Mouse (Mus musculus) C2C12 (cell line): ENCODE data around the gene Senp5. TPM values are rescaled to one million over a fixed set of nuclear protein-coding genes. Genes with fewer than 3 reads are reported as not detected.

ENCODE experiments used
- H3K27me3 ChIP-seq: one replicate; pipeline ENCODE4 v1.6.1; 2011; ENCODE audit not compliant: control insufficient read depth, insufficient read depth, insufficient read length
- H3K36me3 ChIP-seq: one replicate; pipeline ENCODE4 v1.6.1; 2011; ENCODE audit not compliant: control insufficient read depth, insufficient read depth
- H3K4me3 ChIP-seq: one replicate; pipeline ENCODE4 v1.5.1; 2011; ENCODE audit warnings: mild to moderate bottlenecking, control low read depth; ENCODE audit not compliant: poor library complexity, insufficient read depth, severe bottlenecking
- H3K79me2 ChIP-seq: one replicate; pipeline ENCODE4 v1.6.1; 2011; ENCODE audit not compliant: control insufficient read depth, insufficient read depth
- H3K79me3 ChIP-seq: one replicate; pipeline ENCODE4 v1.6.1; 2011; ENCODE audit warnings: low read depth, control low read depth
- H3ac ChIP-seq: one replicate; pipeline ENCODE3; 2011; ENCODE audit warnings: low read depth; ENCODE audit not compliant: control insufficient read depth, insufficient read length
- CEBPB ChIP-seq: IDR thresholded peaks from one replicate; pipeline ENCODE4 v1.6.1; 2011; ENCODE audit warnings: low read depth, mild to moderate bottlenecking, control low read depth, moderate library complexity
- CTCF ChIP-seq: IDR thresholded peaks from one replicate; pipeline ENCODE4 v1.5.1; 2011; ENCODE audit not compliant: control insufficient read depth, insufficient read depth, insufficient read length
- FOSL1 ChIP-seq: IDR thresholded peaks from one replicate; pipeline ENCODE4 v1.8.0; 2011; ENCODE audit warnings: mild to moderate bottlenecking, low read length; ENCODE audit not compliant: poor library complexity, insufficient read depth, severe bottlenecking
- MAX ChIP-seq: IDR thresholded peaks from one replicate; pipeline ENCODE4 v1.6.1; 2011; ENCODE audit warnings: mild to moderate bottlenecking, control low read depth
- MYOD1 ChIP-seq: IDR thresholded peaks from one replicate; pipeline ENCODE4 v1.6.1; 2011; ENCODE audit warnings: low read depth; ENCODE audit not compliant: control insufficient read depth, insufficient read length
- MYOG ChIP-seq: IDR thresholded peaks from one replicate; pipeline ENCODE4 v1.6.1; 2011; ENCODE audit not compliant: control insufficient read depth, insufficient read length; ENCODE audit errors: extremely low read depth
- USF1 ChIP-seq: IDR thresholded peaks from one replicate; pipeline ENCODE4 v1.6.1; 2011; ENCODE audit warnings: low read depth, mild to moderate bottlenecking, control low read depth, moderate library complexity
- polyA plus RNA-seq: library from polyadenylated mRNA; unstranded; fragments of >200 nt; fragmentation: generic; extraction: Trizol; gene quantifications from one replicate; pipeline ENCODE4 v1.2.1, GENCODE M21; 2012; ENCODE audit warnings: missing spikeins

Senp5 gene
- polyA plus RNA-seq, 1 experiment: 11.0 TPM

DNA sequence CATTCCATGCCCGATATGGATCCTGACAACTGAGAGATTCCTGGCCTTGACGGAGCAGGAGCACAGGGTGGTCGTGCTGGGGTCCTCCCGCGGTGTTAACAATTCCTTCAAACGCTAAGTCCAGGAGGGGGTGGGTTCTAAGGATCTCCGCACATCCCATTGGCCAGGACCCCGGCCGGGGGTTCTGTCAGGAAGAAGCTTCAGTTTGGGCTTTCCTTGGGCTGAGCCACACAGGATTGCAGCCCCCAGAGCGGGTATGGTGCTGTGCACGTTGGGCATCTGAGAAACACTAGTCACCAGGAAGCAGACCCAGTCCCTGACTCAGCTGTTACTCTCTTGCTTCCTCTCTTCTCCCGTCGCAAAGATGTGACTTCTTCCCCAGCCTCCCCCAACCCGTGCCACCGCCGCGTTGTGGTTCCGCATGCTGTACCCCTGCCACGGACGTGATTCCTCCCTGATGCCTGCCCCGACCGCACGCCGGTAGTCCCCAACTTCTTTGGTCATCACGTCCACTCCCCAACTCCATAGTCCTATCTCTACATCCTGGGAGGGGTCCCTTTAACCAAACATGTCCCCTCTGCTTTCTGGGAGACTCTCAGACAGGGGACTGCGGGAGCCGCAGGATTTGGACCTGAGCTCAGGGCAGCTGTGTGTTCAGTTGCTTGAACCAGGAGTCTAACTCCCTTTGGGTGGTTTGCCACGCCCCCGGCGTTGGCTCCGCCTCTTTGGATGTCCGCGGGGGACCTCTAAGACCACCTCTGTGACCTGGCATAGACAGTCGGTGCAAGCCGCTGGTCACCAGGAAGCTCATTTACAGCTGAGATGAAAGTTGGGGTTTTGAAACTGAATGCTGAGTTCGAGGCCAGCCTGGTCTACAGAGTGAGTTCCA, 67.8 kb downstream of the Senp5 start:
- TF ChIP-seq FOSL1 (no peak), CEBPB (no peak), MYOG (no peak), MAX (no peak), USF1 (no peak), CTCF (no peak), MYOD1 (no peak)

GRCm38 (mm10) chr16:31934550-31935010, 68.5 kb downstream of the Senp5 start:
- peaks cover 14% of the 10 kb centered on the region for H3K27me3 ChIP-seq

More for the DNA sequence above, 67.8 kb downstream of the Senp5 start:
- Histone ChIP-seq H3K36me3 (no peaks in the 10 kb centered on the region), H3ac (no peak overlapping the region), H3K79me2 (no peaks in the 10 kb centered on the region), H3K27me3 (peaks cover 14% of the 10 kb centered on the region), H3K4me3 (no peak overlapping the region), H3K79me3 (no peaks in the 10 kb centered on the region)

DNA sequence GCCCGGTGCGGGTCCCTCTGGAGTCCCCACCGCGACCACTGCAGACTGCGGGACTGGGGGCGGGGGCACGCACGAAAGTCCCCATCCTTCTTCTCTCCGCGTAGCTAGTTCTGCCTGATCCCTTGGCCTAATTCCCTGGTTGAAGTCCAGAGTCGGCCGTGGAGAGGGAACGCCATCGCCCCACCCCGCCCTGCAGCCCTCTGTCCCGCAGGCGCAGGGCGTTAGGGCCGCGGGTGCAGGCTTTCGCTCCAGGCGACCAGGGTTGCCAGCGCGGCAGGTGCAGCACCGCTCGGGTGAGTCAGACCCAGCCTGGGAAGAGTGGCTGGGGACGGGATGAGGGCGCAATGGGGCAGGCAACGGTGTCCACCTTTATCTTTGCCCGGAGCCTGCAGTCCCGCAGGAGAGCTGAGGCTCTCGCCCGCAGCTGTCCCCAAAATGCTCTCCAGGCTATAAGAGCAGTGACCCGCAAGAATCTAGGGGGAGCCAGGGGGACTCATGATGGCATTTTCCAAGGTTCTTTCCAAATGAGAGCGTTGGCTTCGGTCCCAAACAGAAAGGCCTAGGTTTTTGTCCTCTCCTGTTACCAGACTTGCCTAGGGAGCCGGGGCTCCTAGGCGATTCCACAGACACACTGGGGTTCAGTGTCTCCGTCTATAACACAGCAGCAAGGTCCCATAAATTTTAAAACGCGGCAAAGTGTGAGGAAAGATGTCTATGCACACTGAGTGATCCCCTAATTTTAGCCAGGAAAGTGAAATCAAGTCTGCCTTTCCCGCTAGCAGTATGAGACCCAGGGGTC, 69.1 kb downstream of the Senp5 start, which contains the start of gene Pigz:
TSS of gene Pigz (plus strand) at position 101 of the 799 bp plus-strand sequence.
- no peaks in the 10 kb centered on the region for H3K79me3 ChIP-seq
- H3K27me3 ChIP-seq: peaks cover 14% of the 10 kb centered on the region
- no peaks in the 10 kb centered on the region for H3K79me2 ChIP-seq
- H3ac ChIP-seq: peak within 1 kb of the TSS; percentile 64
- TF ChIP-seq CEBPB (no peak), MAX (no peak), CTCF (no peak), USF1 (no peak), MYOD1 (no peak), FOSL1 (no peak), MYOG (no peak)
- H3K4me3 ChIP-seq: no peak within 1 kb of the TSS
- H3K36me3 ChIP-seq: no peaks in the 10 kb centered on the region

More at GRCm38 (mm10) chr16:31934550-31935010, 68.5 kb downstream of the Senp5 start:
- no peak for TF ChIP-seq CEBPB
- H3K79me2 ChIP-seq: no peaks in the 10 kb centered on the region
- H3K79me3 ChIP-seq: no peaks in the 10 kb centered on the region
- H3K4me3 ChIP-seq: no peak overlapping the region
- H3ac ChIP-seq: no peak overlapping the region
- H3K36me3 ChIP-seq: no peaks in the 10 kb centered on the region

- Histone ChIP-seq H3K27me3 (peaks cover 14% of the 10 kb centered on the region), H3K36me3 (no peaks in the 10 kb centered on the region), H3K79me3 (no peaks in the 10 kb centered on the region), H3K79me2 (no peaks in the 10 kb centered on the region), H3ac (peak overlapping the region; percentile 64), H3K4me3 (no peak overlapping the region)
- peak; percentile 24 for TF ChIP-seq CEBPB
- TF ChIP-seq FOSL1: no peak
- TF ChIP-seq CTCF: peak; percentile 87
These were observed 70.0 kb downstream of the Senp5 start for GRCm38 (mm10) chr16:31932840-31933697.

DNA sequence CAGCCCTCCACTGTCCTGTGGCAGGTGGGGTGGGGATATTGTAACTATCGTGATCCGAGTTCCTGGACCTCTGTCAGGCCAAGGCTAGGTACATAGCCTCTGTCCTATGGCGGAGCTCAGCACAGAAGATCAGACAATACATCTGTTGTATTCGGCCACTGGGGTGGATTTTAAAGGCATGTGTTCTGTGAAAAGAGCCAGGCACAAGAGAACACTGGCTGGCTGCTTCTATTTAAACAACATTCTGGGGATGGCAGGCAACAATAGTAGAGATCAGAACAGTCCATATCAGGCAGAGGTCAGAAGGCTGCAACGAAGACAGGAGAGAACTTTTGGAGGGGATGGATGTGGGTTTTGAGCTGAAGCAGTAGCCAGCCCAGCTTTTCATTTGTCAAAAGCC, 70.8 kb downstream of the Senp5 start:
- H3K4me3 ChIP-seq: no peak overlapping the region
- no peaks in the 10 kb centered on the region for H3K79me2 ChIP-seq
- no peak overlapping the region for H3ac ChIP-seq
- no peaks in the 10 kb centered on the region for H3K79me3 ChIP-seq
- H3K27me3 ChIP-seq: peaks cover 14% of the 10 kb centered on the region
- TF ChIP-seq MAX (no peak), CTCF (no peak), MYOG (no peak), CEBPB (no peak)
- H3K36me3 ChIP-seq: no peaks in the 10 kb centered on the region

GRCm38 (mm10) chr16:31931330-31931729, 71.8 kb downstream of the Senp5 start:
- no peak overlapping the region for H3K4me3 ChIP-seq
- H3K36me3 ChIP-seq: no peaks in the 10 kb centered on the region
- no peaks in the 10 kb centered on the region for H3K79me3 ChIP-seq
- H3K79me2 ChIP-seq: no peaks in the 10 kb centered on the region
- peaks cover 14% of the 10 kb centered on the region for H3K27me3 ChIP-seq
- no peak overlapping the region for H3ac ChIP-seq
- TF ChIP-seq FOSL1: no peak
- TF ChIP-seq CEBPB: no peak
- no peak for TF ChIP-seq CTCF
